Mouse (Mus musculus) lung, postnatal 0 days (tissue): ENCODE measurements at regions not wholly inside any gene's neighbourhood (a gene's known extent, or its start where the extent isn't known, plus 50 kb on each side); places are given as distances from the start of the nearest gene placed in this dataset.

Experiments
- ATAC-seq: fragments of 200-750 bp; cut with Nextera tagmentation; 2 replicates; pipeline ENCODE4 v1.8.0; 2017; ENCODE audit warnings: moderate library complexity
- DNase-seq: peaks from one replicate; pipeline ENCODE4 v3.0.0-alpha.2; 2016; ENCODE audit warnings: low spot score
- H3K27ac ChIP-seq: fragments of 300-500 bp; sonication (generic); 2 replicates; pipeline ENCODE4 v1.5.1; 2014; ENCODE audit warnings: antibody characterized with exemption, mild to moderate bottlenecking, low read length, mixed read lengths
- H3K27me3 ChIP-seq: fragments of 300-500 bp; sonication (generic); replicated peaks from 2 replicates; pipeline ENCODE4 v1.6.1; 2014; ENCODE audit warnings: low read length, mixed read lengths; ENCODE audit not compliant: insufficient read depth
- H3K36me3 ChIP-seq: fragments of 300-500 bp; sonication (generic); 2 replicates; pipeline ENCODE4 v1.6.1; 2014; ENCODE audit warnings: low read length, mixed read lengths; ENCODE audit not compliant: insufficient read depth
- H3K4me1 ChIP-seq: fragments of 300-500 bp; sonication (generic); 2 replicates; pipeline ENCODE4 v1.6.1; 2014; ENCODE audit warnings: antibody characterized with exemption, low read depth, low read length, mixed read lengths; ENCODE audit not compliant: insufficient read depth
- H3K4me2 ChIP-seq: fragments of 300-500 bp; sonication (generic); replicated peaks from 2 replicates; pipeline ENCODE4 v1.6.1; 2014; ENCODE audit warnings: low read depth, mild to moderate bottlenecking, low read length, moderate library complexity, mixed read lengths
- H3K4me3 ChIP-seq: fragments of 300-500 bp; sonication (generic); 2 replicates; pipeline ENCODE4 v1.5.1; 2014; ENCODE audit warnings: low read depth, low read length
- H3K9ac ChIP-seq: fragments of 300-500 bp; sonication (generic); replicated peaks from 2 replicates; pipeline ENCODE4 v1.6.1; 2014; ENCODE audit warnings: low read depth, mild to moderate bottlenecking
- H3K9me3 ChIP-seq: fragments of 300-500 bp; sonication (generic); 2 replicates; pipeline ENCODE4 v1.6.1; 2016; ENCODE audit warnings: low read length, mixed read lengths
- CTCF ChIP-seq: IDR thresholded peaks from 2 replicates; pipeline ENCODE4 v1.5.1; 2016; ENCODE audit warnings: antibody characterized with exemption, mild to moderate bottlenecking
- EP300 ChIP-seq: IDR thresholded peaks from 2 replicates; pipeline ENCODE4 v1.6.1; 2016; ENCODE audit warnings: antibody characterized with exemption, mild to moderate bottlenecking, control low read depth
- WGBS: fragments of 180-500 bp; shearing (Covaris S2); extraction: QIAGEN DNeasy Blood & Tissue Kit; methylation state at CpG from one replicate; pipeline ENCODE4 v1.1.7; 2014; 5-methylcytosine and 5-hydroxymethylcytosine counted together

DNA sequence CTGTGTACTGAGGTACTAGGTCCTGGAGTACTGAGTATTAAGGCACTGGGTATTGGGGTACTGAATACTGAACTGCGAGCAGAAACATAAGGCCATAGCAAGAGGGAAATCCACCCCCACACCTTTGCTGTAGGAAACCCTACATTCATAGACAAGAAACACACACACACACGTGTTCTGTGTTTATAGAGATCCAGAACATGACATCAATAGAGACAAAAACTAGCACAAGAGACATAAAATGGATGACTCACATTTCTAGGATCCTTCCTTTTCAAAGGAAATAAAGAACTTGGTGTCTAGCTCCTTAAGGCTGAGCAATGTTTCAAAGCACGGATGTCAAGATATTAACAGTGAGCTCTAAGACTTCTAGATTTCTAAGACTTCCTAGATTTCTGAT lies 49.9 kb upstream of the Nepro start:
- no peaks in the 10 kb centered on the region for H3K27me3 ChIP-seq
- no peak overlapping the region for H3K9ac ChIP-seq
- no peak overlapping the region for H3K4me2 ChIP-seq
- WGBS = 86% methylated on average over 3 of the region's 3 CpGs
- no peaks in the 10 kb centered on the region for H3K4me1 ChIP-seq
- ATAC-seq = no peak
- no peak overlapping the region for H3K4me3 ChIP-seq
- H3K9me3 ChIP-seq = no peaks in the 10 kb centered on the region
- H3K36me3 ChIP-seq = no peaks in the 10 kb centered on the region
- no peak for DNase-seq
- H3K27ac ChIP-seq = no peak overlapping the region
- TF ChIP-seq CTCF (no peak), EP300 (no peak)

DNA sequence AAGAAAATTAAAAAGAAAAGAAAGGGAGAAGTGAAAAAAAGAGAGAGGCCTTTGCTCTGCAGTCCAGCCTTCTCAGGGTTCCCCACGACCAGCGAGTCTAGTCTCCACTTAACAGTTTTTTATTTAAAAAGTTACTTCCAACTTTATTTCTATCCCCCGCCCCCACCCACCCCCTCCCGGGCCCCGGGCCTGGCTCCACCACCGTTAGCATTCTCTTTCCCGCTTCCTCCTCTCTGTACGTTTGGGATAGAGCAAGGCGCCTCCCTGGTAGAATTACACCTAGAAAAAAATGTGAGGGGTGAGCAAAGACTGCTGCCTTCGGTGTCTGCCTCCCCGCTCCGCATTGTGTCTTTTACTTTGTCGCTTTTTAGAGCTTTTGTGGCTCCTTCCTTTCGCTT lies 51.7 kb upstream of the Nepro start:
- no peak for ATAC-seq
- H3K27ac ChIP-seq = no peak overlapping the region
- H3K36me3 ChIP-seq = no peaks in the 10 kb centered on the region
- 12% methylated on average over 14 of the region's 14 CpGs for WGBS
- no peaks in the 10 kb centered on the region for H3K27me3 ChIP-seq
- peak overlapping the region; percentile 27 for H3K4me3 ChIP-seq
- H3K4me1 ChIP-seq = no peaks in the 10 kb centered on the region
- H3K4me2 ChIP-seq = peak overlapping the region; percentile 53
- TF ChIP-seq EP300 = no peak
- TF ChIP-seq CTCF = no peak
- 0 out of 2 replicates have a peak overlapping the region, but pooled peaks have one; percentile 16 for H3K9ac ChIP-seq
- no peaks in the 10 kb centered on the region for H3K9me3 ChIP-seq
- peak; percentile 20 for DNase-seq

DNA sequence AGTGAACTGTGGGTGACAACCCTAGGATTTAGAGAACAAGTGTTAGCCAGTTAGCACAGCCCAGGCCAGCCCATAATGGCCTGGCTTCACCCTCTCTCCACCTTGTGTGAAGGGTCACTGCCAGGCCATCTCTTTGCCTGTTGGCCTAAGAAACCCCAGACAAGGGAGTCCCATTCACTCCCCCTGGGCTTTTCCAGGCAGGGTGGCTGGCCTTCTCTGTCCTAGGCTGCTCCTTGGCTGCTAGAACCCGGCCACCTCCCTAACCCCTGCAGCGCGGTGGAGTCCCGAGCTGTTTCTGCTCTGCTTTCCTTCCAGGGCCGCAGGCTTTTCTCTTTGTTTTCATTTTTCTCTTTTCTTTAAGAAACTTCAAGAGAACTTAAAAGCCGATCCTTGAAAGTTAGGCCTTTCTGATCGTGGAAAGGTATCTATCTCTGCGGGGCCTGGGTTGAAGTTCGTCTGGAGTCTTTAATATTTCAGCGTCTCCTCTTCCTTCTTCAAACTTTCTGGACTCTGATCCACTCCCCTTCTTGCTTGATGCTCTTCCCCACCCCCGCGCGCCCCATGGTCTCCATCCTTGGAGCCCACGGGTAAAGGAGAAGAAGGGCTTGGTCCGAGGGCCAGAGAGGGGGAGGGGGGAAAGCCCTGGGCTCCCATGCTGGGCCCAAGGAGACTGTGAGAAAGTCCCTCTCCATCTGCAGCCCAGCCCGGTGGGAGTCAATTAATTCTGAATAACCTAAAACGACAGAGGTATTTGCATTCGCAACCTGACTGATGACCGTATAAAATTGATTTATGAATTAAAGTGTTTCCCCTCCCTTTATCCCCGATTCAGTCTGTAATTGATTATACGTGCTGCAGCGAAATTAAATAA lies 52.3 kb upstream of the Nepro start:
- TF ChIP-seq EP300 = no peak
- no peak for TF ChIP-seq CTCF
- Histone ChIP-seq H3K27ac (no peak overlapping the region), H3K27me3 (no peaks in the 10 kb centered on the region), H3K9me3 (no peaks in the 10 kb centered on the region), H3K4me2 (peak overlapping the region; percentile 53), H3K36me3 (no peaks in the 10 kb centered on the region), H3K9ac (no peak overlapping the region), H3K4me3 (peak overlapping the region; percentile 27; the same call in 1 of the 2 replicates), H3K4me1 (no peaks in the 10 kb centered on the region)
- whole genome bisulfite sequencing = 46% methylated on average over 22 of the region's 22 CpGs
- ATAC-seq = no peak
- DNase-seq = no peak

DNA sequence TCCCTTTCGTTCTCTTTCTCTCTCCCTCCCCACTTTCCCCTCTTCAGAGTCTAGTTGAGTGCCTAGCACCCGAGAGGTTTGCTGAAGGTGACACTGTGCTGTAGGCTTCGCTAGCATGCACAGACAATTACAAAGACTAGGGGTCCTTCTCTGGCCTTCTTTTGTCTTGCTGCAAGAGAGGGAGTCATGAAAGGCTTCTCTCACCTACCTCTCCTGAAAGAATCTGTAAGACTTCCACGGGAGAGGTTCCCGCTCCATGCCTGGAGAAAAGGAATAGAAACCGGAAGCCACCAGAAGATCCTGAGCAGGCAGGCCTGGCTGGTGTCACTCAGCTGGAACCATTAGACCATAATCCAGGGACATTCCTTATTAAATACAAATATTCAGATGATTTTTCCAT lies 56.0 kb upstream of the Nepro start:
- no peaks in the 10 kb centered on the region for H3K4me1 ChIP-seq
- TF ChIP-seq EP300 (no peak), CTCF (no peak)
- H3K27ac ChIP-seq = no peak overlapping the region
- 87% methylated on average over 6 of the region's 6 CpGs for WGBS
- H3K36me3 ChIP-seq = no peaks in the 10 kb centered on the region
- H3K4me3 ChIP-seq = no peak overlapping the region
- no peak for DNase-seq
- H3K4me2 ChIP-seq = no peak overlapping the region
- H3K9ac ChIP-seq = no peak overlapping the region
- H3K27me3 ChIP-seq = no peaks in the 10 kb centered on the region
- no peak for ATAC-seq
- no peaks in the 10 kb centered on the region for H3K9me3 ChIP-seq

DNA sequence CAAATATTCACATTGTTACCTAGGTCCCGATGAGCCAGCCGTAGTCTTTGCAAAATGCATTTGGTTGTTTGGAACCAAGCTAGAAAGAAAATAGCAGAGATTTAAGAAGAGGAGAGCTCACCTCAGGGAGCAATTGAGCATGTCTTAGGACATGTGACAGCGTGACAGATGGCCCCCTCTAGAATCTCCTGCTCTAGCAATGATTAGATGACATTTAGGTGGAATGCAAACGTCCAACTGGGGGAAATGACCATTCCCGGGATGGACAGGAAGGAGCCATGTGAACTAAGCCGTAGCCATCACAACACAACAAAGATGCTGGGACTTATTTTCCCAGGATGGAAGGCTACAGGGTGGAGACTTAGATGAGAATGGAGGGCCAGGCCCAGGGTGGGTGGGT lies 57.0 kb upstream of the Nepro start:
- Histone ChIP-seq H3K4me2 (no peak overlapping the region), H3K4me1 (no peaks in the 10 kb centered on the region), H3K27me3 (no peaks in the 10 kb centered on the region), H3K27ac (no peak overlapping the region), H3K4me3 (no peak overlapping the region), H3K36me3 (no peaks in the 10 kb centered on the region), H3K9me3 (no peaks in the 10 kb centered on the region), H3K9ac (no peak overlapping the region)
- 69% methylated on average over 6 of the region's 6 CpGs for WGBS
- no peak for ATAC-seq
- TF ChIP-seq EP300 (no peak), CTCF (no peak)
- DNase-seq = no peak

DNA sequence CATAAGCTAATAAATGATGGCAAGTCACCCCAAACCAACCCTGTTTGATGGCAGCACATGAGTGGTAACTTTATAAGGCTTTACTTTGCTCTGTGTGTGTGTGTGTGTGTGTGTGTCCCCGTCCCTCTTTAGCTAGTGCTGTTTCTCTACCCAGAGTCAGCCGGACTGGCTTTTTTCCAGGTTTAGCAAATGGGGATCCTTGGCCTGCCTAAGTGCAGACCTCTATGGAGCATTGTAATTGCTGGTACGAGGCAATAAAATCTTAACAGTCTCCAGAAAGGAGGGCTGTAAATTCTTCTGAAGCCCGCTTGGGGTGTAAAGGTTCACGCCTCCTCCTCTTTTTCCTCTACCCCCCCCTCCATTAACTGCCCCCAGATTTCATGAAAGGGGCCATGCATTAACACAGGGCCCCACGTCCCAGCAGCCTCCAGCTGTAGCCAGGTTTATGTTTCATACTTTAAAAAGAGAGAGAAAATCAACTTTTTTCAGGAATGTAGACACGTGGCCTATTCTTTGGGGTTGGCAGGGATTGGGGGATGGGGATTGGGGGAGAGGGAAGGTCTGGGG lies 57.6 kb upstream of the Nepro start:
- H3K4me1 ChIP-seq = no peaks in the 10 kb centered on the region
- H3K4me3 ChIP-seq = no peak overlapping the region
- H3K4me2 ChIP-seq = no peak overlapping the region
- TF ChIP-seq CTCF = no peak
- TF ChIP-seq EP300 = no peak
- H3K27ac ChIP-seq = no peak overlapping the region
- H3K9me3 ChIP-seq = no peaks in the 10 kb centered on the region
- no peak overlapping the region for H3K9ac ChIP-seq
- no peak for DNase-seq
- no peaks in the 10 kb centered on the region for H3K27me3 ChIP-seq
- H3K36me3 ChIP-seq = no peaks in the 10 kb centered on the region
- ATAC-seq = no peak
- 63% methylated on average over 7 of the region's 7 CpGs for WGBS
